Mouse (Mus musculus) fat pad, adult 2 months (tissue): ENCODE measurements around the gene Capn2.

Experiments
- DNase-seq: peaks from one replicate; pipeline ENCODE4 v3.0.0-alpha.2; 2011; ENCODE audit warnings: low read depth, low spot score; ENCODE audit errors: extremely low read depth

Capn2 gene

GRCm38 (mm10) chr1:182465309-182465708 is 52.1 kb downstream of the Capn2 start:
- no peak for DNase-seq

- DNase-seq, result no peak
These were observed 55.6 kb downstream of the Capn2 start for GRCm38 (mm10) chr1:182461813-182462212.

- no peak for DNase-seq
These were observed 56.1 kb downstream of the Capn2 start for GRCm38 (mm10) chr1:182461261-182461660.

DNA sequence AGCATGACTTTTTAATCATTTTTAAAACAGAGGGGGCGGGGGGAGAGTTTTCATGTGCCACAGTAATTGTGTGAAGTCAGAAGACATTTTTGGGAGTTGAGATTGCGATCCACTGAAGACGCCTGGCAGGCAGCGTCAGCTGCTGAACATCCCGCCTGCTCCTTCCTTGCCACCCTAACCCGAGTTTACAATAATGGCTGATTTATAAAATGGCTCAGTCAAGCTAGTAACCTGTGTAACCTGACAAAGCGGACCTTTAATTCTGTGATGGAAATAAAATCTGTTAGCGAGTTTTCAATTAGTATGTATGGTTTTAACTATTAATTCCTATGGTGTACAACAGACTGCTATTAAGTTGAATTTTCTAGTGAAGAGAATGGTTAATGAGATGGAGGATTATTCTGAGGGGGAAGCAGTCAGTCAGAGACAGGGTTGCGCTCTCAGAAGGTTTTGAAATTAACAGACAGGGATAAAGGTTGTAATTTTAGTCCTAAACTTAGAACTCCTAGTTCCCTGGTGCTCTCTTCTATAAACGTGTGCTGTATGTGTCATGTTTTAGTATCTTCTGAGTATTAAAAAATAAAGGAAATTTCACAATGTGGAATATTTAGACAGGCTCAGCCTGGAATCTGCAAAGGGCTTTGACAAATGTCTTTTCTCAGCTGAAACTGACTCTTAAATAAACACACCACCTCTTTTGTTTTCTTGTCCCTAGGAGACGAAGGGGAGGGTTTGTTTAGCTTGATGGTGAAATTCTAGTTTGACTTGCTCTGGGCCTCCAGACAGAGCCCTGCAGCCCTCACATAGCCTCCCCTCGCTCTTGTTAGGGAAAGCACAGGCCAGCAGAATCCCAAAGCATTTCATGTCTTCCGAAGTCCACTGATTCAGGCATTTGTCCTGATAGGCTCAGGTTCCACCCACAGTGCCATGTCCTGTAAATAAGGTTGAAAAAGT is 56.8 kb downstream of the Capn2 start:
- no peak for DNase-seq

DNA sequence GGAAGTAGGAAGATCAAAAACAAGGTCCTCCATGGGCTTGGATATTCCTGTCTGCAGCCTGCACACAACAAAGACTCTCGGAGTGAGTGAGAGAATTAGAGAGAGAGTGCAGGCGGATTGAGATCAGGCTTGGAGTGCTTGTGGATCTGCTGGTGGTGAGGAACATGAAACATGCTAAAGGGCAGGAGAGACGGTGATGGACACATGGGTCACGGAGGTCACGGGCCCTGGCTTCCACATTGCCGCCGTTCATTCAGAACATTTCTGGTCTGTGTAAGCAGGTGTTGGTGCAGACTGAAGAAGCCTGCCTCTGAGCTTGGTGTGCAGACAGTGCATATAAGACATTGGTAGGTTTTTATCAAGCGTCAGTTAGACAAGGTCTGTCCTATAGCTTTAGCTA is 58.0 kb downstream of the Capn2 start:
- DNase-seq, result no peak

DNA sequence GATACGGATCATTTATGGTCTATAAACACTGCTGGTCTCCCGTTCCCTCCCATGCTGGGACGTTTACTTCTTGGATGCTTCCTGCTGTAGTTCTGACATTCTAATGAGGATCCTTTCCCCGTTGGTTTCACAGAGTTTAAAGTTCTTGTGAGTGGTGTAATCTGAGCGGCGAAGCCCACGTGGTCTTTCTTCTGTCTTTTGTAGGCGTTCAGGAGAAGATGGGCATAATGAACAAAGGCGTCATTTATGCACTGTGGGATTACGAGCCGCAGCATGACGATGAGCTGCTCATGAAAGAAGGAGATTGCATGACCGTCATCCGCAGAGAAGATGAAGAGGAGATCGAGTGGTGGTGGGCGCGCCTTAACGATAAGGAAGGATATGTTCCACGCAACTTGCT is 58.9 kb downstream of the Capn2 start:
- DNase-seq, result no peak

DNA sequence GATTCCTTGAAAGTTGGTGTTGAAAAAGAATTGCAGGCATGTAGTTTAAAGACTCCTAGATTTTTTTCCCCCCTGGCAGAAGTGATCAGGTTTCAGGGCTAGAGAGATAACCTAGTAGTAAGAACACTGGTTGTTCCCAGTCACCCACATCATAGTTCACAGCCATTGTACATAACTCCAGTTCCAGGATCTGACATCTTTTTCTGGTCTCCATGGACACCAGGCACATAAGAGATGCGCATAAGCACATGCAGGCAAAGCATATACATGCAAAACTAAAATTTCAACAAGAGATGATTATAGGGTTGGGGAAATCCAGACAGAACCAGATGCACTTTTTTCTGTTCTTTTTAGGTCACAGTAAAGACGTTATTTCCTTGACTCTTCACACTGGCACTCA is 62.3 kb downstream of the Capn2 start:
- no peak for DNase-seq

- DNase-seq, result no peak
These were observed 64.9 kb downstream of the Capn2 start for GRCm38 (mm10) chr1:182452473-182452872.

GRCm38 (mm10) chr1:182448276-182449035 is 69.0 kb downstream of the Capn2 start:
- DNase-seq, result no peak

GRCm38 (mm10) chr1:182444116-182444515 is 73.3 kb downstream of the Capn2 start:
- DNase-seq, result no peak

- DNase-seq, result no peak
These were observed 75.5 kb downstream of the Capn2 start for GRCm38 (mm10) chr1:182441791-182442473.

DNA sequence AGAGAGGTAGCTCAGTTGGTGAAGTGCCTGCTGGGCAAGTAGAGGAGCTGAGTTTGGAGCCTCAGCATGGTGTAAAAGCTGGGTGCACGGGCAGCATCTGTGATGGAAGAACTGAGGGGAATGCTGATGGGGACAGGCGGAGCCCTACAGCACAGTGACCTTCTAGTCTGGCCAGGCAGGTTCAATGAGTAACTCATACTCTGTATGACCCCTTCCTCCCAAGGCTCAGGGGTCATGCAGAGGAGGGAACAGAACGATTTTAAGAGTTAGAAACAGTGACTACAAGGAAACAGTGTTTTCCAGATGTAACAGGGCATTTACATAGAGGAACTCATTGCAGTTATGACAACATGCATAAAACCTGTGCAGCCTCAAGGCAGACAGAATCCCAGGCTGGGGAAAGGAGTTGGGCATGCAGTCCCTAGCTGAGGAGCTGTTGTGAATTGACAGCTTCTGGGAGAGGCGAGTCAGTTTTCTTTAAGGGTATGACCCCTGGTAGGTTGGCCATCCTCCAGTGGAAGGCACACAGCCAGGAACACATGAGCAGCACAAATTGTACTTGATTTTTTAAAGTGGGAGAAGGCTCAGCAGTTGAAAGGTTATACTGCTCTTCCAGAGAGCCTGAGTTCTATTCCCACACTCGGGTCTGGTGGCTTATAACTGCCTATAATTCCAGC is 77.7 kb downstream of the Capn2 start:
- DNase-seq, result no peak

- DNase-seq, result no peak
These were observed 80.7 kb downstream of the Capn2 start for GRCm38 (mm10) chr1:182436746-182437145.

GRCm38 (mm10) chr1:182432059-182432458 is 85.3 kb downstream of the Capn2 start:
- DNase-seq, result no peak

GRCm38 (mm10) chr1:182430676-182431075 is 86.7 kb downstream of the Capn2 start:
- DNase-seq, result no peak

DNA sequence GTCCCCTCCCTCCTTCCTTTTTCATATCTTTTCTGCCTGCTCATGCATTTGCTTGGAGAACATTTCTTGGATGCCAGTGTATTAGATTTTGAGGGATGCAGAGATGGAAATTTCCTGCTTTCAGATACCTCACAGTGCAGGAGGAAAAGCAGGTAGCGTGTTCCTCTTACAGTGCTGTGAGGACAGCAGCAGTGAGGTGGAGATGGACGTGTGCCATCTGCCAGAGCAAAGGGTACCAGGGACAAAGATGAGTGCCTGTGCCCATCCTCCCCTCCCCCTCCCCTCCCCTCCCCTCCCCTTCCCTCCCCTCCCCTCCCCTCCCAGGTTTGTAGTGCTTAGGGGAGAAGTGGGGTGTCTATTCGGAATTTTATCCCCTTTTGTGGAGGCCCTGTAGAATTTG is 87.6 kb downstream of the Capn2 start:
- DNase-seq, result no peak

GRCm38 (mm10) chr1:182427426-182427825 is 90.0 kb downstream of the Capn2 start:
- DNase-seq, result no peak

DNA sequence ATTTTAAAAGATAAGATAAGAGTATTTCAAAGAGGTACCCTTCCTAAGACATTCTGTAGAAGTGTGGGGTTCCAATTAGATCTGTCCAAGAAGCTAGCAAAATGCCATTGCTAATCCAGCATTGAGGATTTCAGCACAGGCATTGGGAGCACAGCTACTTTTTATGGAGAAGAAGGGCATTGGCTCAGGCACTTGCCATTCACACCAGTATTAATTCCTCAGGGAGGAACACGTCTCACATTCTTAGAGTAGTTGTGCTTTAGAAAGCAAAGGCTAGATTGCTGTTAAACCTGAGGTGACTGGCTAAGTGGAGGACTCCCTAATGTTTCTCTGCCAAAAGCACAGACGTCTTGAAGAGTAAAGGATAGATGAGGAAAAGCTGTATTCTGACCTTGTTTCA is 91.0 kb downstream of the Capn2 start:
- no peak for DNase-seq

DNA sequence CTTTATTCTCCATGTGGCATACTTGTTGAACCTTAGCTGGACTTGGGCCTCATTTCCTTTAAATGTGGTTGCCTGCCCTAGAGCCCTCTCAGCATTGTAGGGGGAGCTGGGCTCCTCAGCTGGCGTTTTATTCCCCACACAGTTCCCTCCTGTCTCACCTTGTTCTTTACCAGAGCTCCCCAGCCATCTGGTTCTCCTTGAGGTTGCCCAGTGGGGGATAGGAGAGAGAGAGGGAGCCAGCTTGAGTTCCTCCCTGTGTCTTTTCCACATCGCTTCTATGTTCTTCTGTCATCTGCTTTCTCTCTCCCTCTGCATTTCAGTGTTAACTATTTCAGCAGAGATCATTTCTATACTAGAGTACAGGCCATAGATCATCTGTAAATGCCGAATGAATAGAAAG is 92.2 kb downstream of the Capn2 start:
- DNase-seq, result no peak

DNA sequence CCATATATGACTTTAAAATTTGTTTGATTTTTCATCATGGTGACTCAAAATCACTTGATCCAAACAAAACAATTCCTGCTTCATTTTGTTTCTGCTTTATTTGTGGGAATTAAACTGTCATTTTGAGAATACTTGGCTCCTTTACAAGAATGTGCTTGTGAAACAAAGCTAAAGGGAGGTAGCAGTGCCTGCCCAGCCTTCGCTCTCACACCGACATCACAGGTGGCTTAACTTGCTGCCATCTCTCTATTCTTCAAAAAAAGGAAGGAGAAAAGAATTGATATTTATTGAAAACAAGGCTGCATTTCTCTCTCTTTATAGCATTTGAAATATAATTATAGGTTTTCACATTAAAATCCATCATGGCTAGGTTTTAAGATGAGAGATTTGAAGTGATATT is 93.1 kb downstream of the Capn2 start:
- no peak for DNase-seq

DNA sequence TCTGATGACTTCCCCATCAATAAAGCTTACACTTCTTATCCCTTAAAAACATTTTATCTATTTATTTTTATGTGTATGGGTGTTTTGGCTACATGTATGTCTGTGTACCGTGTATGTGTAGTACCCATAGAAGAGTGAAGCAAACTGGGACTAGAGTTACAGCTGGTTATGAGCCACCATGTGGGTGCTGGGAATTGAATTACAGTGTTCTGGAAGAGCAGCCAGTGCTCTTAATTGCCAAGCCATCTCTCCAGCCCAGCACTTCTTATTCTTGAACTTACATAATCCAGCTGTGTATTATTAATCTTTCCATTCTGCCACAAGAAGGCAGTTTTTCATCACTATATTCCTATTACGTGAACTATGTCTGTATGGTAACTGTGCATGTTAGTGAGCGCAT is 97.9 kb downstream of the Capn2 start:
- no peak for DNase-seq
